Mouse (Mus musculus) sigmoid colon, adult 10 weeks (tissue): ENCODE measurements around the gene Npy. TPM values are rescaled to one million over a fixed set of nuclear protein-coding genes. Genes with fewer than 3 reads are reported as not detected.

ENCODE experiments used
- polyA plus RNA-seq: library from polyadenylated mRNA; stranded (reverse); fragments of 350-450 nt; fragmentation: Illumina TruSeq; extraction: RNeasy Lipid Tissue Mini Kit (QIAGEN cat#74804); gene quantifications from one replicate; pipeline ENCODE4 v1.2.3, GENCODE M21; 2014; ENCODE audit warnings: low read depth, low replicate concordance

The Npy gene
- polyA plus RNA-seq, result 1.7 TPM

DNA sequence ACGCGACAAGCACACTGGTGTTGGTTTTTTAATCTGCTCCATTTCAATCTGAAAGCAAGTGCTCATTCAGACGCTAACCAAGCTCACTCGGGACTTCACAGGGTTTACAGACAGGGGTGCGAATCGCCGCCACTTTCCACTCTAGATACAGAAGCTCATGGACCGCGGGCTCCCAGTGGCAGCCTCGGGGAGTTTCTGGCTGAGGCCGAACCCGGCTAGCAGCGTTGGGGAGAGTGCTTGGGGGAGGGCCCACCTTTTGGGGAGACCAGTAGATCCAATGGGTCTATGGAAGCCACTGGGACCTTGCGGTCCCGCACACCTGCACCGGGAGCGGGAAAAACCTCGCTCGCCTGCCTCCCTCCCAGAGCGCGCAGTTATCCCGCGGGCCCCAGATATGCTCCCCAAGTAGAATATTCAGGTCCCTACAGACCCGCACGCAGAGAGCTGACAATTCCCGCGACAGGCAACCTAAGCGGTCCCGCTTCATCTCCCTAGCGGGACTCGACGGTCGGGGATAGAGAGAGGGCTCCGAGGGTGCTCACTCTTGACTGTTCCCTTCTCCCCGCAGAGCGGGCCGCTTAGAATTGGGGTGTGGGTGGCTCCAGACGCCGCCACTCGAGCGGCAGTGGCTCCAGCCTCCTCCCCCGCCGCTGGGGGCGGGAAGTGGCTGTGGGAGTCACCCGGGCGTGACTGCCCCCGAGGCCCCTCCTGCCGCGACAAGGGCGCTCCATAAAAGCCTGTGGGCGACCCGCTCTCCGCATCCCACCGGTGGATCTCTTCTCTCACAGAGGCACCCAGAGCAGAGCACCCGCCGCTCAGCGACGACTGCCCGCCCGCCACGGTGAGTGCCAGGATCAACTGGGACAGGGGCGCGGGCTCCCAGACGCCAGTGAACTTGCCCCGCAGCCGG, at the start of gene Npy:
Gene Npy (plus strand): TSS at position 750 of the 910 bp plus-strand sequence.

